Mouse (Mus musculus) thymus, postnatal 14 days (tissue): ENCODE data around the gene Grsf1.

Experiments used
- DNase-seq: peaks from one replicate; pipeline ENCODE4 v3.0.0; 2021

Gene Grsf1

DNA sequence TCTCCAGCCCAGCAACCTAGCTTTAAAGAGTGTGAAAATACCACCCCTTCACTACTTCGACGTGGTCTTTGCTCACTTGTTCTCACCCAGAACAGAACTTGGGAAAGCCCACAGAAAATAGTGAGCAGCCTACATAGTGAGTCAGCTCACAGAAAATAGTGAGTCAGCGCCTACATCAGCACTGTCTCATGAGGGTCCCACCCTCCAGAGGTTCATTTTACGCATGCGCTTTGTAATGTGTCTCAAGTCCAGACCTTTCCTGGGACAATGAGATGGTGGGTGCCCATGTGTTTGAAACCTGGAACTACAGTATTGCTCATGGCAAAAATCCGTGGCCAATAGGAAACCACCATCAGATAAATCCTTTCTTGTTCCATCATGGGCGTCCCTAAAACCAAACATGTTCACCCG is 12.0 kb upstream of the Grsf1 start:
- no peak for DNase-seq

GRCm38 (mm10) chr5:88685745-88686299 is 9.9 kb upstream of the Grsf1 start:
- peak; percentile 13 for DNase-seq

DNA sequence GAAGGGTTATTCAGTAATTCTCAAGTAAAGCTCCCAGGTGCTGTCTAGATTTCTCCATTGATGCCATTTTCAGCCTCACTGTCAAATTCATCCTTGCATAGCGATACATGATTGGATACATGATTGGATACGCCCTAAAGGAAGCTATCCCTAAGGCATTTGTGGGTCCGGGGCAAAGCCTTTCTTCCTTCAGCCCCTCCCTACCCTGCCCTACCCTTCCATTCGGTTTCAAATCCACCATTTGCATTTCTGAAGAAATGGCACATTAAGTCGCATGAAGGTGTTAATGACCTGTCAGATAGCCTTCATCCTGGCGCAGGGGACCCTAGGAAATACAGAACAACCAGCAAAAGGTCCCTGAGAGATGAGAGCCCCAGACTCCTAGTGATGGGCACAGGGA is 9.3 kb upstream of the Grsf1 start:
- no peak for DNase-seq

- DNase-seq = no peak
These were observed 8.3 kb upstream of the Grsf1 start for GRCm38 (mm10) chr5:88684226-88684625.

GRCm38 (mm10) chr5:88683706-88684105 is 7.7 kb upstream of the Grsf1 start:
- DNase-seq = no peak

DNA sequence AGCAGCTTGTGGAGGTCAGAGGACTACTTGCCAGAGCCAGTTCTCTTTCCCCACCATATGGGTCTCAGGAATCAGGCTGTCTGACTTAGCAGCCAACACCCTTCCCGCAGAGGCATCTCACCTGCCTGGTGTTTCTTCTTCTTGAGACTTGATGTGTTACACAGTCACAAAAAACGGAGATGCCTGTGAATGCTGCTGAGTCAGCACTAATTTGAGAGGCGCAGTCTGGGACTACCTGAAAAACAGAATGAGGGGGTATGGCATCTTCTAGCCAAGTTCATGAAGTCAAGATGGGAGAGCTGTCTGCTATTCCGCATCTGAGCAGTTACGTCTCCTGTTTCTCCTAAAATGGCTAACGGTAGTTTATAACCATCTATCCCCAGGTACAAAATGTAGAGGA is 4.6 kb upstream of the Grsf1 start:
- DNase-seq = no peak

DNA sequence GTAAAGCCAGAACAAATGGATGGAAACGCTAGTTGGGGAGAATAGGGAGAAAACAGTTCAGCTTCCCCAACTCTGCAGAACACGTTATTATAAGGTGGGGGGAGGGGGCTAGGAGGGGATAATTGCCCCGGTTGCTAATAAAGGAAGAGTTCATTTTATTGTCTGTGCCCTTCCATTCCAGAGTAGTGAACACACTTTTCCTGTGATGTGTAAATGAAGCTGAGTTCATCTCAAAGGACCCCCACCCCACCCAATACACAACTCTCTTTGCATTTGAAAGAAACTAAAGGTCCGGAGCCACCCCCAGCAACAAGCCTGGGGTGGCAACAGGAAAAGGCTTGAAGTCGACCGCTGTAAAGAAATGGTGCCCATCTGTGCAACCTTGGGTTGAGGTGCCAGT is 3.4 kb upstream of the Grsf1 start:
- no peak for DNase-seq

- no peak for DNase-seq
These were observed 3.0 kb upstream of the Grsf1 start for GRCm38 (mm10) chr5:88678929-88679328.

DNA sequence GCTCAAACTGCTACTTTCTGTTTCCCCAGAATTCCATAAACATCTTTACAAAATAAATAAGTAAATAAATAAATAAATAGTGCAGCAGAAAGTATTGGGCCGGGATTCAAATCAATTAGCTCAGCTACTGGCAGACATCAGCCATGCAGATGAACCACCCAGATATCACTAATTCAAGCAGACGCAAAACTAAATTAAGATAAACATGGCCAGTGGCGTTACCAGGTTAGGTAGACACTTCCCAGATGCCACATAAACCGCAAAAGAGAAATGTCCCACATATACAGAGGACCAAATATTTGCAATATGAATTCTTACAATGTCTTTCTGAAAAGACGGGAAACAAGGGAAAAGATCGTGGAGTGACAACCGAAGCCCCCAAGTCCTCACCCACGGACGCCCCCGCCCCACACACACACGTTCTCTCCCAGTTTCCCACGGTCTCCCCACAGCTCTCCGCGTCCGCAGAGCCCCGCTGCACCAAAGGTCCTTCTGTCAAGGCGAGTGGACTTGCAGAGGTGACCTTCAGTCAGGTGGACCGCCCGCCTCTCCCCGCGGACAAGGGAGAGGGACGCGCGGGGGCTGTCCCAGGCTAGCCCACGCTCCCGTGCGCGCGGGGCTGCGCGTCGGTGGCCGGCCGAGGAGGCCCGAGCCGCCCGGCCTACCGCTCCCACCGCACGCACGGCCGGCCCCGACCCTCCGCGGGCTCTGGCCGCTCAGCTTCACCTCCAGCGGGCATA is 1.1 kb downstream of the Grsf1 start:
- DNase-seq = peak; percentile 38

GRCm38 (mm10) chr5:88663875-88664274 is 12.1 kb downstream of the Grsf1 start:
- no peak for DNase-seq

- DNase-seq = no peak
These were observed 12.8 kb downstream of the Grsf1 start for GRCm38 (mm10) chr5:88663151-88663550.

DNA sequence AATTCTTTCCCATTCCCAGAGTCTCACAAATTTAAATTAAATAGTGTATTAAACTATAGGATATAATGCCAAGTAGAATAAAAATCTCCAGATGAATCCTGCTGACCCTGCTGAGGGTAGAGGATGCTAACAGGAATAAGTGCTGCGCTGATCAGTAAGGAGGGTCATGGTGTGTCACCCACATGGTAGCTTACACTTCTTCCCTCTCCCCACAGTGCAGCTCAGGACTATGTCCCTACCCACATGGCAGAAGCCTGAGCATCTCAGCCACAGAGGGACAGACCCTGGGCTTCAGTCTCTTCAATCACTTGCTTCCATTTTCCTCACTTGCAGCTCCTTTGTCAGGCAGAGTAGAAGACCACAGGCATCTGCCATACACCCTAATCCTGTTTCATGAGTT is 18.1 kb downstream of the Grsf1 start:
- DNase-seq = no peak

- no peak for DNase-seq
These were observed 23.4 kb downstream of the Grsf1 start for GRCm38 (mm10) chr5:88652589-88652988.

DNA sequence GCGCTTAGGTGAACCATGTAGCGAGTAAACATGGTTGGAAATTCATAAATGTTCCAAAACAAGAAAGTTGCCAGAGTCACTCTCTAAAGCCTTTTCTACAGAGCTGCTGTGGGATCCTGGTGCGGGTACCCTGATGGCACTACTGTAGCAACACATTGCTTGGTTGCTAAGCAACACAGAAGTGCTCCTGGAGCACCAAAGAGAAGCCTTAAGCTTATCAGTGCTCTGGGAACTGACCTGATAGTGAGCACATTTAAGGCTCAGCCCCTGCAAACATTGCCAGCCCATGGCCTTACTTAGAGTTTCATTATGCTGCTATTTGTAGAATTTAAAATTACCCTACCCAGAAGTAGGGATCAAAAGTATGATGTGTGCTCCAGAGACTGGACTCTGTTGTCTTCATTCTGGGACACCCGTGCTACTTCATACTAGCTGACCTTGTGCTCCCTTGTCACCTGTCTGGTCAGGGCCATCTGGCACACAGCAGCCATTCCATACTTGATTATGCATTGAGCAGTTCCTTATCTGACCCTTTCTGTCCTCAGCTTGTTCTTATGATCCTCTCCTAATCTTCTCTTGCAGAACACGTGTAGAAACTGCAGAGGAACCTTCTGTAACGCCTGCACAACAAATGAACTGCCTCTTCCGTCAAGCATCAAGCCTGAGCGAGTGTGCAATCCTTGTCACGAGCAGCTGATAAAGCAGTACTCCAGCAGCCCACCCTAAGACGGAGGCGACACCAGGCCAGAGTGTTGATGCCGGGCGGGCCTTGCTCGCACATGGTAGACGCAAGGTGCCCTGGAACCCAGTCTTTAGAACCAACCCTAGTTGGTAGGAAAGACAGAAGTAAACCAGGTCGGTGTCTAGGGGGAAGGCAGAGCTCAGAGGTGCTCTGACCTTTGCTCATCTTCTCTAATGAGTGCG is 26.5 kb downstream of the Grsf1 start:
- DNase-seq = no peak

- DNase-seq = no peak
These were observed 30.6 kb downstream of the Grsf1 start for GRCm38 (mm10) chr5:88645405-88645804.

DNA sequence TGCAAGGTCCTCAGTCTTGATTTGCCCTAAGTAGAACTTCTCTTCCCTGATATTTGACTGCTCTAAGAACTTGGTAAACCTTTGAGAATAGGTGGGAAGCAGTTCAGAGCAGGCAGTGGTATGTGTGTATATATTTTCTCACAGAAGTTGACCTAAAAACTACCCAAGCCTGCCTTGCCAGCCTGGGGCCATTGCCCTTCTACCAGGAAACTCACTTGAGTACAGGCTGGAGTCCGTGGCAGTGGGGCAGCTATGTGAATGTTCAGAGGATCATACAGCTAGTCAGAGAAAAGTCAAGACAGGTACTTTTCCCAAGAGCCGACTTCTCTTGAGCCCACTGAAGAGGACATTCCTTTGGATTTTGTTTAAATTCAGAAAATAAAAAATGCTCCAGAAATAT is 31.1 kb downstream of the Grsf1 start:
- no peak for DNase-seq

DNA sequence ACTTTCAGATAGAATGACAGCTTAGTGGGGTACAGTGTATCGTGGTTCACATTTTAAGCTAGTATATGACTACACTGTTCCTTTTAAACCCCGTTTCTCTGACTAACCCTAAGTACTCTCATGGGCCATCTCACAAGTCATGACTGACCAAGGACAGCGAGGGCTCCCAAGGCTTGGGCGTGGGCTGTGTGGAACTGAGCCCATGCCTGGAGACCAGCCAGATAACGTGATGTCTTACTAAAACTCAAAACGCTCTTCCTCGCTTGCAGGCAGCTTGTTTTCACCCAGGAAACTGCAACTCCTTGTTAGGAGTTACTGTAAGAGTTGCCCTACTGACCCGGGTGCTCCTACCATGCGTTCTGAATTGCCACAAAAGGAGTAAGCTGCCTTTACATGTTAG is 32.5 kb downstream of the Grsf1 start:
- no peak for DNase-seq

DNA sequence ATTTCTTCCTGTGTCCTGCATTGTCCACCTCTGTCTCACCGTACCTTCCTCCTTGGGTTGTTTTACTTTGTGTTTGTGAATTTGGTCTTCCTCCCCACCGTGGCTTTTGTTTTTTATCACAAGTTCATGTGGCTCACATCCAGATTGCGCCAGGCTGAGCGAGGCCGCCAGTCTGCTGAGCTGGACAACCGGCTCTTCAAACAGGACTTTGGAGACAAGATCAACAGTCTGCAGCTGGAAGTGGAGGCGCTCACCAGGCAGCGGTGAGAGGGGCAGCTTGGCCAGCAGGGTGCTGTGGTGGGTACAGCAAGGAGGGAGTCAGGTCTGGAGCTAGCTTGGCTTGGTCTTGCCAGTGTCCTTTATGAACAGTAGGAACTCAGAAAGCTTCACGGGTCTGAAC is 33.2 kb downstream of the Grsf1 start:
- no peak for DNase-seq

GRCm38 (mm10) chr5:88634076-88634475 is 41.9 kb downstream of the Grsf1 start:
- DNase-seq = no peak

GRCm38 (mm10) chr5:88632463-88632862 is 43.5 kb downstream of the Grsf1 start:
- no peak for DNase-seq

GRCm38 (mm10) chr5:88631545-88631944 is 44.4 kb downstream of the Grsf1 start:
- DNase-seq = no peak

DNA sequence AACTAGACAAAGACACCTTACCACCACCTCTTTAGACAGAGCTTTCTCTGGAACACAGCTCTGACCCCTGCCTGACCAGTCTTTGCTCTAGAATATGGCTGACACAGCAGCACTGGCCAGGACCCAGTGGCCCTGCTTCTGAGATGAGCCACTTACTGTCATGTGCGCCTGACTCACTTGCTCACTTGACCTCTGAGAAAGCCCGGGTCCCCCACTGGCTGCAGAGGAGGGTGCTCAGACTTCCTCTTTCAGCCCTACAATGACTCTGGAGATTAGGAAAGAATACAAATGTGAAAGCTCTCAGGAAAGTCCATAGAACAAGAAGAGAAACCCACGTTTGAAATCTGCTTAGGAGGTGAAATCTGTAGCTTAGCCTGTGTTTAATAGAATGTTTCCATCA is 45.1 kb downstream of the Grsf1 start:
- no peak for DNase-seq

- no peak for DNase-seq
These were observed 46.0 kb downstream of the Grsf1 start for GRCm38 (mm10) chr5:88629987-88630386.

- no peak for DNase-seq
These were observed 46.8 kb downstream of the Grsf1 start for GRCm38 (mm10) chr5:88629125-88629524.
